Mouse (Mus musculus): ENCODE data around the gene Fto.

GRCm38 (mm10) chr8:91495260-91495601 is 181.9 kb downstream of the Fto start:
- TF ChIP-seq CTCF (IDR thresholded peaks at IDR 0.05; ENCODE audit: borderline replicate concordance, insufficient read depth, low read depth, low read length) (no peak), POLR2A (IDR thresholded peaks at IDR 0.05; ENCODE audit: borderline replicate concordance, insufficient read depth, low read length) (no peak)
